8 mouse cellular contexts compared by ENCODE assay signal in the genomic region with DNA sequence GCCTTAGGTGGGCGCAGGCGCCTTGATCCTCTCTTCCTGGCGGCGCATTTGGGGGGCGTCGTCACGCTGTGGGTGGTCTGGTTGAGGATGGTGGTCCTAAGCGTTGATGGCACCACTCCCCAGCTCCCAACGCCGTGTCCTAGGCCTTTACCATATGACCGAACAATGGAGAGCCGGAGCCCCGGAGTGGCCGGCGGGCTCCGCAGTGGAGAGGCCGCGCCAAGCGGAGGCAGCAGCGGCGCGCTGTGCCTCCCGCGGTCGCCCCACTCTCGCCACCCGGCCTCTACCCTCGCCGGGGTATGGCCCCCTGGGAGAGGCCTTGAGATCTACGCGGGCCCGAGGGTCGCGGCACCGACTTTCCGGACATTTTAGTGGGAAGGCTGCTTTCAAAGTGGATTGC. TPM values are rescaled to one million over a fixed set of nuclear protein-coding genes. Genes with fewer than 3 reads are reported as not detected.
A peak's percentile ranks its signal among the peaks of the same experiment; 100 is the strongest.
DNase-seq lines count a peak whose midpoint lies in the region; ATAC-seq lines count a peak whose summit lies in the region.

No protein-coding gene starts in this region.

- peaks cover 25% of the 10 kb centered on the region for H3K4me1 ChIP-seq in limb, embryonic 13.5 days
- peaks cover 41% of the 10 kb centered on the region for H3K4me1 ChIP-seq in neural tube, embryonic 13.5 days (replicated peaks)

- H3K9me3 ChIP-seq in limb, embryonic 13.5 days, result no peaks in the 10 kb centered on the region
- H3K9me3 ChIP-seq in neural tube, embryonic 13.5 days, result no peaks in the 10 kb centered on the region

- peak overlapping the region; percentile 90 for H3K9ac ChIP-seq in limb, embryonic 13.5 days
- H3K9ac ChIP-seq in neural tube, embryonic 13.5 days, result peak overlapping the region; percentile 89

- DNase-seq in adrenal gland, postnatal 10 days, result peak; percentile 55
- no peak for DNase-seq in adrenal gland, adult 8-10 months
- peak; percentile 27 for DNase-seq in ovary, postnatal 14 days (ENCODE audit: low spot score)
- no peak for DNase-seq in ovary, postnatal 36 days (ENCODE audit: low spot score)
- DNase-seq in gastrocnemius, postnatal 4 days (ENCODE audit: low spot score in 2 of 2), result peak; percentile 27 to 47
- no peak for DNase-seq in yolk sac, embryonic 10.5 days (ENCODE audit: low spot score)

- peak overlapping the region; percentile 84 for H3K4me3 ChIP-seq in limb, embryonic 13.5 days
- H3K4me3 ChIP-seq in neural tube, embryonic 13.5 days, result peak overlapping the region; percentile 67

- H3K36me3 ChIP-seq in limb, embryonic 13.5 days, result peaks cover 27% of the 10 kb centered on the region
- H3K36me3 ChIP-seq in neural tube, embryonic 13.5 days, result peaks cover 26% of the 10 kb centered on the region

- H3K4me2 ChIP-seq in limb, embryonic 13.5 days (replicated peaks), result peak overlapping the region; percentile 70
- peak overlapping the region; percentile 92 for H3K4me2 ChIP-seq in neural tube, embryonic 13.5 days

- H3K27me3 ChIP-seq in limb, embryonic 13.5 days, result no peaks in the 10 kb centered on the region
- no peaks in the 10 kb centered on the region for H3K27me3 ChIP-seq in neural tube, embryonic 13.5 days

- ATAC-seq in limb, embryonic 13.5 days (ENCODE audit: low FRiP score, low read depth), result peak; percentile 35; the same call in 1 of the 2 replicates
- ATAC-seq in neural tube, embryonic 13.5 days (ENCODE audit: low read depth), result peak; percentile 66

- H3K27ac ChIP-seq in limb, embryonic 13.5 days, result peak overlapping the region; percentile 95
- H3K27ac ChIP-seq in neural tube, embryonic 13.5 days (replicated peaks), result peak overlapping the region; percentile 96

- 0% methylated on average over 33 of the region's 36 CpGs for WGBS in limb, embryonic 13.5 days
- WGBS in neural tube, embryonic 13.5 days, result under 1% methylated on average over 36 of the region's 36 CpGs

RNA-seq across cellular contexts. Expression of a gene that starts 0.4 kb away (rescaled TPM):
- under 1 TPM; 0.36 to 0.45 TPM for total RNA-seq in adrenal gland, postnatal 10 days (2021)
- 1 to 10 TPM in 1 of 4 experiments, under 1 TPM in 3; 0.24 to 1.1 (median 0.59) TPM for total RNA-seq in adrenal gland, adult 8-10 months (2022)
- total RNA-seq in gastrocnemius, postnatal 4 days (2021), result under 1 TPM; 0.65 to 0.88 TPM
- 0.46 and 0.55 TPM in 2 replicates for polyA plus RNA-seq in limb, embryonic 13.5 days (2015; fragmentation: Nextera tagmentation; extraction: Ambion mirVana)
- polyA plus RNA-seq in neural tube, embryonic 13.5 days (2015; fragmentation: Nextera tagmentation; extraction: Ambion mirVana), result 1.1 and 1.4 TPM in 2 replicates

RNA-seq across cellular contexts. Expression of a gene that starts 0.6 kb away (rescaled TPM):
- 100 to 1,000 TPM; 423 to 903 TPM for total RNA-seq in adrenal gland, postnatal 10 days (2021)
- total RNA-seq in adrenal gland, adult 8-10 months (2022), result 1,000 to 10,000 TPM; 1,068 to 1,277 (median 1,158) TPM
- total RNA-seq in gastrocnemius, postnatal 4 days (2021), result 100 to 1,000 TPM; 114 to 130 TPM
- 106 and 107 TPM in 2 replicates for polyA plus RNA-seq in limb, embryonic 13.5 days (2015; fragmentation: Nextera tagmentation; extraction: Ambion mirVana)
- 150 and 177 TPM in 2 replicates for polyA plus RNA-seq in neural tube, embryonic 13.5 days (2015; fragmentation: Nextera tagmentation; extraction: Ambion mirVana)

RNA-seq across cellular contexts. Expression of a gene that starts 8.8 kb away (rescaled TPM):
- not detected for total RNA-seq in adrenal gland, postnatal 10 days (2021)
- total RNA-seq in adrenal gland, adult 8-10 months (2022), result not detected
- not detected for total RNA-seq in gastrocnemius, postnatal 4 days (2021)
- polyA plus RNA-seq in limb, embryonic 13.5 days (2015; fragmentation: Nextera tagmentation; extraction: Ambion mirVana), result 0.14 TPM in 1 of 2 replicates, not detected in the other
- polyA plus RNA-seq in neural tube, embryonic 13.5 days (2015; fragmentation: Nextera tagmentation; extraction: Ambion mirVana), result not detected in 2 replicates

RNA-seq across cellular contexts. Expression of a gene that starts 26.2 kb away (rescaled TPM):
- total RNA-seq in adrenal gland, postnatal 10 days (2021), result not detected
- under 1 TPM in 1 of 4 experiments, not detected in 3; 0.14 TPM for total RNA-seq in adrenal gland, adult 8-10 months (2022)
- not detected for total RNA-seq in gastrocnemius, postnatal 4 days (2021)
- polyA plus RNA-seq in limb, embryonic 13.5 days (2015; fragmentation: Nextera tagmentation; extraction: Ambion mirVana), result 0.11 and 0.24 TPM in 2 replicates
- 0.29 and 0.39 TPM in 2 replicates for polyA plus RNA-seq in neural tube, embryonic 13.5 days (2015; fragmentation: Nextera tagmentation; extraction: Ambion mirVana)

RNA-seq across cellular contexts. Expression of a gene that starts 56.4 kb away (rescaled TPM):
- under 1 TPM in 1 of 2 experiments, not detected in 1; 0.12 TPM for total RNA-seq in adrenal gland, postnatal 10 days (2021)
- total RNA-seq in adrenal gland, adult 8-10 months (2022), result under 1 TPM in 3 of 4 experiments, not detected in 1; 0.10 to 0.65 (median 0.62) TPM
- under 1 TPM; 0.13 to 0.27 TPM for total RNA-seq in gastrocnemius, postnatal 4 days (2021)
- 0.09 TPM in 1 of 2 replicates, not detected in the other for polyA plus RNA-seq in limb, embryonic 13.5 days (2015; fragmentation: Nextera tagmentation; extraction: Ambion mirVana)
- 0.08 and 0.29 TPM in 2 replicates for polyA plus RNA-seq in neural tube, embryonic 13.5 days (2015; fragmentation: Nextera tagmentation; extraction: Ambion mirVana)

Comparison
In these comparisons a context has a peak if more than half of its experiments do, and no peak if none do; other contexts are left out.
1. DNase-seq: peak in adrenal gland, postnatal 10 days (single experiment), ovary, postnatal 14 days (single experiment) and gastrocnemius, postnatal 4 days (2 of 2); none in adrenal gland, adult 8-10 months (single experiment), ovary, postnatal 36 days (single experiment) and yolk sac, embryonic 10.5 days (single experiment).